ENCODE assay signal across 12 mouse cellular contexts in genomic region chr4:105200624-105201524, GRCm38 (mm10). TPM values are rescaled to one million over a fixed set of nuclear protein-coding genes. Genes with fewer than 3 reads are reported as not detected.
DNase-seq lines count a peak whose midpoint lies in the region; ATAC-seq lines count a peak whose summit lies in the region.
"Had no signal": no experiment of that assay in that cellular context is flagged by ENCODE, and none has a peak within 500 bp of the region (broad histone marks: within the 10 kb centered on the region; RNA-seq: fewer than 3 reads in every experiment).

No protein-coding gene starts in this region.

- H3K27ac ChIP-seq in neural tube, embryonic 12.5 days: no peak overlapping the region
- H3K27ac ChIP-seq: hindbrain, embryonic 12.5 days had no signal

- H3K9me3 ChIP-seq in neural tube, embryonic 12.5 days: no peaks in the 10 kb centered on the region
- H3K9me3 ChIP-seq: hindbrain, embryonic 12.5 days had no signal

- peaks cover 9% of the 10 kb centered on the region for H3K36me3 ChIP-seq in neural tube, embryonic 12.5 days
- H3K36me3 ChIP-seq: G1E had no signal

- peak; percentile 55 to 62 for DNase-seq in adrenal gland, adult (ENCODE audit: inconsistent age in 2 of 2, low spot score in 1 of 2)
- DNase-seq in adrenal gland, adult 8-10 months: no peak
- no peak for DNase-seq in neural tube, embryonic 10.5 days (ENCODE audit: extremely low spot score, low spot score)
- peak; percentile 80 for DNase-seq in forelimb bud, embryonic 11.5 days (ENCODE audit: low read depth, low spot score)
- DNase-seq in retina, embryonic 14.5 days (ENCODE audit: low spot score): peak; percentile 60
- no peak for DNase-seq in heart, postnatal 36 days
- DNase-seq in natural killer cell, adult 2 months (ENCODE audit: low spot score in 2 of 2): no peak

- H3K4me1 ChIP-seq in neural tube, embryonic 12.5 days: peaks cover 35% of the 10 kb centered on the region

- no peaks in the 10 kb centered on the region for H3K27me3 ChIP-seq in neural tube, embryonic 12.5 days (replicated peaks)
- H3K27me3 ChIP-seq: hindbrain, embryonic 12.5 days had no signal

- intact Hi-C loops in heart, postnatal 36 days (cut with DNase I): no loop called here

- 42% methylated on average over 14 of the region's 14 CpGs for WGBS in neural tube, embryonic 12.5 days

- no peak for ATAC-seq in neural tube, embryonic 12.5 days (ENCODE audit: low FRiP score, low read depth)

- H3K4me2 ChIP-seq in neural tube, embryonic 12.5 days (replicated peaks): 0 out of 2 replicates have a peak overlapping the region, but pooled peaks have one; percentile 5
- H3K4me2 ChIP-seq: hindbrain, embryonic 12.5 days; liver, embryonic 11.5 days had no signal

- H3K4me3 ChIP-seq in neural tube, embryonic 12.5 days: no peak overlapping the region
- H3K4me3 ChIP-seq: hindbrain, embryonic 12.5 days had no signal

- no peak overlapping the region for H3K9ac ChIP-seq in neural tube, embryonic 12.5 days
- H3K9ac ChIP-seq: hindbrain, embryonic 12.5 days had no signal

RNA-seq across cellular contexts. Expression of gene Plpp3, which starts 43.7 kb away (rescaled TPM):
- total RNA-seq in adrenal gland, adult 8-10 months (2022): 100 to 1,000 TPM; 211 to 349 (median 255) TPM
- 55.7 and 57.7 TPM in 2 replicates for polyA plus RNA-seq in neural tube, embryonic 12.5 days (2016; fragmentation: Nextera tagmentation; extraction: Ambion mirVana)
- 10 to 100 TPM; 66.2 to 75.1 TPM for total RNA-seq in heart, postnatal 36 days (2021)
- total RNA-seq: G1E; megakaryocyte progenitor cell, adult 5-6 weeks had no signal
- polyA plus RNA-seq: G1E had no signal

Comparison
In these comparisons a context has a peak if more than half of its experiments do, and no peak if none do; other contexts are left out.
1. DNase-seq: peak in adrenal gland, adult (2 of 2), forelimb bud, embryonic 11.5 days (single experiment) and retina, embryonic 14.5 days (single experiment); none in adrenal gland, adult 8-10 months (single experiment), neural tube, embryonic 10.5 days (single experiment), heart, postnatal 36 days (0 of 2) and natural killer cell, adult 2 months (0 of 2).